Mouse (Mus musculus) liver, postnatal 0 days (tissue): ENCODE results near the gene Epm2a. TPM values are rescaled to one million over a fixed set of nuclear protein-coding genes. Genes with fewer than 3 reads are reported as not detected.
A peak's percentile ranks its signal among the peaks of the same experiment; 100 is the strongest.

Experiments used
- ATAC-seq: fragments of 200-750 bp; cut with Nextera tagmentation; 2 replicates; pipeline ENCODE4 v1.8.0; 2017; ENCODE audit warnings: mild to moderate bottlenecking, moderate library complexity
- DNase-seq: peaks from one replicate; pipeline ENCODE4 v3.0.0-alpha.2; 2016
- H3K27ac ChIP-seq: fragments of 300-500 bp; sonication (generic); 2 replicates; pipeline ENCODE4 v1.5.1; 2014; ENCODE audit warnings: antibody characterized with exemption, moderate library complexity, mild to moderate bottlenecking, low read depth
- H3K27me3 ChIP-seq: fragments of 300-500 bp; sonication (generic); 2 replicates; pipeline ENCODE4 v1.6.1; 2014; ENCODE audit warnings: low read length, control low read depth, mixed read lengths; ENCODE audit not compliant: insufficient read depth
- H3K36me3 ChIP-seq: fragments of 300-500 bp; sonication (generic); replicated peaks from 2 replicates; pipeline ENCODE4 v1.6.1; 2014; ENCODE audit warnings: mild to moderate bottlenecking, control low read depth, low read length, moderate library complexity, mixed read lengths; ENCODE audit not compliant: insufficient read depth
- H3K4me1 ChIP-seq: fragments of 300-500 bp; sonication (generic); 2 replicates; pipeline ENCODE4 v1.6.1; 2014; ENCODE audit warnings: antibody characterized with exemption, mild to moderate bottlenecking, control low read depth; ENCODE audit not compliant: insufficient read depth
- H3K4me2 ChIP-seq: fragments of 300-500 bp; sonication (generic); 2 replicates; pipeline ENCODE4 v1.6.1; 2014; ENCODE audit warnings: low read depth, mild to moderate bottlenecking, low read length, moderate library complexity, mixed read lengths
- H3K4me3 ChIP-seq: fragments of 300-500 bp; sonication (generic); 2 replicates; pipeline ENCODE4 v1.5.1; 2014; ENCODE audit warnings: low read depth, low read length
- H3K9ac ChIP-seq: fragments of 300-500 bp; sonication (generic); replicated peaks from 2 replicates; pipeline ENCODE4 v1.6.1; 2014; ENCODE audit warnings: mild to moderate bottlenecking, moderate library complexity
- H3K9me3 ChIP-seq: fragments of 300-500 bp; sonication (generic); 2 replicates; pipeline ENCODE4 v1.6.1; 2016; ENCODE audit warnings: mild to moderate bottlenecking, control low read depth, low read length, mixed read lengths
- CTCF ChIP-seq: sonication (generic); IDR thresholded peaks from 2 replicates; pipeline ENCODE4 v1.5.1; 2016; ENCODE audit warnings: antibody characterized with exemption, low read depth
- EP300 ChIP-seq: IDR thresholded peaks from 2 replicates; pipeline ENCODE4 v1.6.1; 2016; ENCODE audit warnings: antibody characterized with exemption, low read depth, mild to moderate bottlenecking
- WGBS: fragments of 180-500 bp; shearing (Covaris S2); extraction: QIAGEN DNeasy Blood & Tissue Kit; methylation state at CpG from one replicate; pipeline ENCODE4 v1.1.7; 2014; ENCODE audit not compliant: insufficient replicate concordance; 5-methylcytosine and 5-hydroxymethylcytosine counted together
- polyA plus RNA-seq: library from polyadenylated mRNA; unstranded; fragments of >200 nt; fragmentation: Nextera tagmentation; extraction: Ambion mirVana; gene quantifications from 2 replicates; pipeline ENCODE4 v1.2.1, GENCODE M21; 2015

Epm2a gene
- polyA plus RNA-seq, 1 experiment from 2014 or later = 0.11 TPM

DNA sequence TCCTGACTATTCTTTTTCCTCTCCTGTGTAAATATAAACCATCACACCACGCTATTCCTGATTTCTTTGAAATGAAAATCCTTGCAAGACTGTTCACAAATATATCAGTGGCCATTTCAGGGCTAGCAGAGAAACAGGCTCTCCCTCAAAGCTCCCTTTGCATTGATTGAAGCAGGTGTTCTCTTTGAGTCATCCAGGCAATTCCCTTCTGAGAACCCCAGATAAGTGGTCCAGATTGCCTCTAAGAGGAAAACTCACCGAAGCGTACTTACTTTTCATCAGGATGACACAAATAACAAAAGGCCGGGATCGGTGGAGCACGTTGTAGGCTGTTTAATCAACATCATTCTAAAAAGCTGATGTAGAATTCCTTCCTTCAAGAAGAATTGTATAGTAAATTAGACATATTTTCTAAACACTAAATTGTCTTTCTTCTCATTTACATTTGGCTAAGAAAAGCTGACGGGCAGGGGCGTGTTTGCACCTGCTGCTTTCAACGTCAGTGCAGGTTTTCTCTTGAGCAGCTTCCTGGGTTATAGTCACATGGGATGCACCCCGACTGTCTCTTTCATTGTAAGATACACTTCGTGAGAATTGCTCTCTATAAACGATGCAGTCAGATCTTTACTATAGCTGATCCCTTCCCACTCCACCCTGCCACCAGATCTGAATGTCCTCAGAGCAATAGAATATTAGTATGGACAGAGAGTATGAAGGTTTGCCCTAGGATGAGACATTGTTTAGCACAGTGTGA lies 86.0 kb downstream of the Epm2a start:
- TF ChIP-seq EP300 (no peak), CTCF (no peak)
- WGBS = 83% methylated on average over 12 of the region's 12 CpGs
- no peak overlapping the region for H3K27ac ChIP-seq
- no peak overlapping the region for H3K4me2 ChIP-seq
- no peaks in the 10 kb centered on the region for H3K36me3 ChIP-seq
- ATAC-seq (no peak), DNase-seq (no peak)
- H3K4me3 ChIP-seq = no peak overlapping the region
- no peaks in the 10 kb centered on the region for H3K27me3 ChIP-seq
- H3K4me1 ChIP-seq = no peaks in the 10 kb centered on the region
- H3K9ac ChIP-seq = no peak overlapping the region
- no peaks in the 10 kb centered on the region for H3K9me3 ChIP-seq

DNA sequence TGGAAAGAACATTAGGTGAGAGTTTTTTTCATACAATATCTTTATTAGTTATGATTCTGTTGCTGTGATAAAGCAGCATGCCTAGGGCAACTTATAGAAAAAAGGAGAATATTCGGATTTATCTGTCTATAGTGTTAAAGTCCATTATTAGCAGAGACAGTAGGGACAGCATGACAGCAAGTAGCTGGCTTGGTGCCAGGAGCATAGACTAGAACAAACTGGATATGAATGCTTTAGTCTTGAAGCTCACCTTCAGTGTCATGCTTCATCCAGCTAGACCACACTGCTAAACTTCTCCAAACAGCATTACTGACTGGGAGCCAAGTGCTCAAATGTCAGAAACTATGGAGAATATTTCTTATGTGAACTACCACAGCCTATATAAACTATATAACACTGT lies 93.8 kb downstream of the Epm2a start:
- Histone ChIP-seq H3K9me3 (no peaks in the 10 kb centered on the region), H3K9ac (no peak overlapping the region), H3K4me1 (no peaks in the 10 kb centered on the region), H3K27me3 (no peaks in the 10 kb centered on the region), H3K4me2 (no peak overlapping the region), H3K4me3 (no peak overlapping the region), H3K27ac (no peak overlapping the region), H3K36me3 (no peaks in the 10 kb centered on the region)
- WGBS = 51% methylated on average over 1 of the region's 1 CpGs
- ATAC-seq (no peak), DNase-seq (no peak)
- no peak for TF ChIP-seq EP300
- TF ChIP-seq CTCF = no peak

DNA sequence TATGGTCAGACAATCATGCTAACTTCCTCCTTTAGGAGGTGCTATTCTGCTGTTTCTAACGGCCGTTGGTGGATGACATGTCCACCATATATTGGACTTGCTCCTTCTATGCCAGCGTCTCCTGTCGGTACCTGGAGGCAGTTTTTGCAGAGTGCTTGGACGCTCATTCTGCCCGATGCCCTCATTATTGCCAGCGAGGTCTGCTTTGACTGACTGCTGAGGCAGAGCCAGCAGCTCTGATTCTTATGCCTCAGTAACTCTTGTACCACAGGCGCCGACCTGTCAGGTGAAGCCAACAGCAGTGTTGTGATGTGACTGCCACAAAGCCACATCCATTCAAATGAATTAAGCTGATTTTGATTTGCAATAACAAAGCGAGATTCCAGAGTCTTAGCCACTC lies 95.3 kb downstream of the Epm2a start:
- TF ChIP-seq EP300 = no peak
- TF ChIP-seq CTCF = no peak
- H3K4me2 ChIP-seq = no peak overlapping the region
- no peaks in the 10 kb centered on the region for H3K36me3 ChIP-seq
- H3K9ac ChIP-seq = no peak overlapping the region
- no peaks in the 10 kb centered on the region for H3K27me3 ChIP-seq
- WGBS = 87% methylated on average over 10 of the region's 10 CpGs
- no peak overlapping the region for H3K27ac ChIP-seq
- no peak overlapping the region for H3K4me3 ChIP-seq
- H3K4me1 ChIP-seq = no peaks in the 10 kb centered on the region
- no peak for ATAC-seq
- no peaks in the 10 kb centered on the region for H3K9me3 ChIP-seq
- DNase-seq = no peak

DNA sequence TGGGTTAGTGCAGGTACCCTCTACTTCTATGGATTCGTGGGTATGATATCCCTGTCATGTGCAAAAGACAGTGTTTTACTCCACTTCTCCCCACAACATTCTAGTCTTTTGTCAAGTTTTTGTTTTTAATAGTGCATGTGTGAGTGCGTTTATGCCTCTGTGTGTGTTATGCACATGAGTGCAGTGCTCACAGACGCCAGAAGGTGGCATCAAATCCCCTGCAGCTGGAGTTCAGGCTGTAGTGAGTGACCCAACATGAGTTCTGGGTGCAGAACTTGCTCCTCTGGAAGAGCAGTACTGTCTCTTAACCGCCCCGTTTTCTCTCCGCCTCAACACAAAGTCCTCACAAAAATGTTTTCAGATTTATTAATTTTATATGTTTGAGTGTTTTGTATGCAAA lies 96.1 kb downstream of the Epm2a start:
- Histone ChIP-seq H3K27me3 (no peaks in the 10 kb centered on the region), H3K4me1 (no peaks in the 10 kb centered on the region), H3K9me3 (no peaks in the 10 kb centered on the region), H3K27ac (no peak overlapping the region), H3K9ac (no peak overlapping the region), H3K36me3 (no peaks in the 10 kb centered on the region), H3K4me2 (no peak overlapping the region), H3K4me3 (no peak overlapping the region)
- TF ChIP-seq CTCF = no peak
- no peak for TF ChIP-seq EP300
- WGBS = 77% methylated on average over 6 of the region's 6 CpGs
- ATAC-seq = no peak
- no peak for DNase-seq

DNA sequence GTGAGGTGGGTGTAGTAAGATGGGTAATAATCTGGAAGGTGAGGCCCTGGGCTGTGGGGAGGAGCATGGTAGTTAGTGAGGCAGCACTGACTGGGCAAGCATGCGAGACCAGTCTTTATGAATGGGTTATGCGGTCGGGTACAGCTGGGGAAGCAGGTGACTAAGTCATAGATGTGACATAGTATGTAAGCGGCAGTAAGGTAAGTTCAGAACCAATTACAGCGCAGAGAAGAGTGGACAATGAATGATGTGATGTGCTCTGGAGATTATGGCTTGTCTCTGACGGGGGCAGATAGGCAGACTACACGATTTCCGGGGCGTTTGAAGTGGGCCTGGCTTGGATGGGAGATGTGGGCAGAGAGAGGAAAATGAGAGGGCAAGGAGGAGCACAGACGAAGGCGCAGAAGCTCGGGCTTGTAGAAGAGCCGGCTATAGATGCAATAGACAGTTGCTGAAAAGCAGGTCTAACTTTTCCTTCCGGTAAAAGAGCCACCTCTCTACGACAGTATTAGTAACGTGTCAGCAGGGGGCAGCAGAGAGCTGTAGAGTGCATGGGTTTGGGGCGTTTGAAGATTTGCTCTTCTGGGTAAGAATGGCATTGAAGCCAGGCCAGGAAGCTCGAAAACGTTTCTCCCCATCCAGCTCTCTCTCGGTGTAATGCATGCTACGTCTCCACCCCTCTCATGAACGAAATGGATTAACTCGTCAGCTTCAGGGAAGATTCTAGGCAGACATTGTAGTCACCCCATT lies 106.5 kb downstream of the Epm2a start:
- Histone ChIP-seq H3K36me3 (no peaks in the 10 kb centered on the region), H3K4me3 (no peak overlapping the region), H3K9ac (no peak overlapping the region), H3K9me3 (no peaks in the 10 kb centered on the region), H3K4me1 (no peaks in the 10 kb centered on the region; the same call in 1 of the 2 replicates), H3K4me2 (0 out of 2 replicates have a peak overlapping the region, but pooled peaks have one; percentile 18), H3K27me3 (no peaks in the 10 kb centered on the region), H3K27ac (no peak overlapping the region)
- peak; percentile 72 for DNase-seq
- TF ChIP-seq CTCF = peak; percentile 87
- no peak for TF ChIP-seq EP300
- 32% methylated on average over 23 of the region's 23 CpGs for WGBS
- peak; percentile 51; the same call in 1 of the 2 replicates for ATAC-seq

DNA sequence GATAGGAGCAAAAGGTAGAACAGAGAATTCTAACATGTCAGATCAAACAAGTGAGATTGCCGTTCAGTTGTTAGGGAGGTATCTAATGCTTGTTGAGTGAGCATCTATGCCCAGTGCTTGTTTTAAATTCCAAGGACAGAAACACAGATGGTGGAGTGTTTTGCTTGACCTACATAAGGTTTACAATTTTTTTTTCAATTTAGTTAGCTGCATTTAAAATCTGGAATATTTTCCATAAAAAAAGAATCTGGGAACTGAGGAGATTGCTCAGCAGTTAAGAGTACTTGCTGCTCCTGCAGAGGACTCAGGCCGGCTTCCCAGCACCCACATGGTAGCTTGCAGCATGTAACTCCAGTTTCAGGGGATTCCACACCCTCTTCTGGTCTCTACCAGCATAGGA lies 109.3 kb downstream of the Epm2a start:
- ATAC-seq (no peak), DNase-seq (no peak)
- no peaks in the 10 kb centered on the region for H3K9me3 ChIP-seq
- no peaks in the 10 kb centered on the region for H3K36me3 ChIP-seq
- no peak overlapping the region for H3K27ac ChIP-seq
- H3K4me2 ChIP-seq = no peak overlapping the region
- H3K27me3 ChIP-seq = no peaks in the 10 kb centered on the region
- TF ChIP-seq CTCF (no peak), EP300 (no peak)
- H3K9ac ChIP-seq = no peak overlapping the region
- H3K4me3 ChIP-seq = no peak overlapping the region
- 82% methylated on average over 2 of the region's 2 CpGs for WGBS
- H3K4me1 ChIP-seq = no peaks in the 10 kb centered on the region; the same call in 1 of the 2 replicates
